Mouse (Mus musculus): ENCODE results near the gene Enah.
A peak's percentile ranks its signal among the peaks of the same experiment; 100 is the strongest.

Enah gene

GRCm38 (mm10) chr1:181963827-181964226 is 56.0 kb downstream of the Enah start:
- no peak for DNase-seq (ENCODE audit: low read depth in 2 of 2, low spot score in 2 of 2)

- DNase-seq (ENCODE audit: low read depth in 2 of 2, low spot score in 2 of 2): no peak
Measured at GRCm38 (mm10) chr1:181963351-181963750, 56.4 kb downstream of the Enah start.

GRCm38 (mm10) chr1:181960383-181960782 is 59.4 kb downstream of the Enah start:
- no peak for DNase-seq (ENCODE audit: low read depth in 2 of 2, low spot score in 2 of 2)

GRCm38 (mm10) chr1:181958392-181958791 is 61.4 kb downstream of the Enah start:
- no peak for DNase-seq (ENCODE audit: low read depth in 2 of 2, low spot score in 2 of 2)

GRCm38 (mm10) chr1:181957736-181958135 is 62.1 kb downstream of the Enah start:
- DNase-seq (ENCODE audit: low read depth in 2 of 2, low spot score in 2 of 2): no peak

GRCm38 (mm10) chr1:181953547-181953946 is 66.2 kb downstream of the Enah start:
- no peak for DNase-seq (ENCODE audit: low read depth in 2 of 2, low spot score in 2 of 2)

- no peak for DNase-seq (ENCODE audit: low read depth in 2 of 2, low spot score in 2 of 2)
Measured at GRCm38 (mm10) chr1:181951266-181951665, 68.5 kb downstream of the Enah start.

GRCm38 (mm10) chr1:181950721-181951120 is 69.1 kb downstream of the Enah start:
- DNase-seq (ENCODE audit: low read depth in 2 of 2, low spot score in 2 of 2): no peak

GRCm38 (mm10) chr1:181948191-181948590 is 71.6 kb downstream of the Enah start:
- no peak for DNase-seq (ENCODE audit: low read depth in 2 of 2, low spot score in 2 of 2)

GRCm38 (mm10) chr1:181937064-181937463 is 82.7 kb downstream of the Enah start:
- DNase-seq (ENCODE audit: low read depth in 2 of 2, low spot score in 2 of 2): no peak

- no peak for DNase-seq (ENCODE audit: low read depth in 2 of 2, low spot score in 2 of 2)
Measured at GRCm38 (mm10) chr1:181928388-181928787, 91.4 kb downstream of the Enah start.

- DNase-seq (ENCODE audit: low read depth in 2 of 2, low spot score in 2 of 2): no peak
Measured at GRCm38 (mm10) chr1:181923384-181923783, 96.4 kb downstream of the Enah start.

- DNase-seq (ENCODE audit: low read depth in 2 of 2, low spot score in 2 of 2): no peak
Measured at GRCm38 (mm10) chr1:181921580-181922494, 98.0 kb downstream of the Enah start.

- no peak for DNase-seq (ENCODE audit: low read depth in 2 of 2, low spot score in 2 of 2)
Measured at GRCm38 (mm10) chr1:181911841-181912240, 107.9 kb downstream of the Enah start.

GRCm38 (mm10) chr1:181901706-181902373 is 118.0 kb downstream of the Enah start:
- no peak for DNase-seq (ENCODE audit: low read depth in 2 of 2, low spot score in 2 of 2)

GRCm38 (mm10) chr1:181900846-181901245 is 118.9 kb downstream of the Enah start:
- no peak for DNase-seq (ENCODE audit: low read depth in 2 of 2, low spot score in 2 of 2)

- DNase-seq (ENCODE audit: low read depth in 2 of 2, low spot score in 2 of 2): no peak
Measured at GRCm38 (mm10) chr1:181898961-181899360, 120.8 kb downstream of the Enah start.

GRCm38 (mm10) chr1:181896991-181897390 is 122.8 kb downstream of the Enah start:
- DNase-seq (ENCODE audit: low read depth in 2 of 2, low spot score in 2 of 2): no peak

GRCm38 (mm10) chr1:181893721-181894120 is 126.1 kb downstream of the Enah start:
- DNase-seq (ENCODE audit: low read depth in 2 of 2, low spot score in 2 of 2): no peak

- no peak for DNase-seq (ENCODE audit: low read depth in 2 of 2, low spot score in 2 of 2)
Measured at GRCm38 (mm10) chr1:181889670-181890069, 130.1 kb downstream of the Enah start.

- DNase-seq (ENCODE audit: low read depth in 2 of 2, low spot score in 2 of 2): peak; percentile 88 to 93
Measured at GRCm38 (mm10) chr1:181888801-181889200, 131.0 kb downstream of the Enah start.

- DNase-seq (ENCODE audit: low read depth in 2 of 2, low spot score in 2 of 2): peak; percentile 56 to 66
Measured at GRCm38 (mm10) chr1:181881532-181881931, 138.3 kb downstream of the Enah start.

All from CD8-positive naive resting alpha-beta T cell, adult 2 months (primary cell).